Mouse (Mus musculus) brown adipose tissue, adult 24 weeks (tissue): ENCODE data around the gene Cpm. TPM values are rescaled to one million over a fixed set of nuclear protein-coding genes. Genes with fewer than 3 reads are reported as not detected.

Experiments
- H3K27ac ChIP-seq: fragments of 200-500 bp; replicated peaks from 2 replicates; pipeline ENCODE4 v1.5.1; 2012; ENCODE audit warnings: low read depth, mild to moderate bottlenecking, low read length
- H3K4me1 ChIP-seq: fragments of 200-500 bp; 2 replicates; pipeline ENCODE4 v1.6.1; 2012; ENCODE audit warnings: low read length, mixed read lengths; ENCODE audit not compliant: control insufficient read depth, insufficient read depth, insufficient read length
- H3K4me3 ChIP-seq: fragments of 200-500 bp; 2 replicates; pipeline ENCODE4 v1.5.1; 2012; ENCODE audit warnings: low read depth, mild to moderate bottlenecking, low read length, moderate library complexity; ENCODE audit not compliant: insufficient read depth
- polyA plus RNA-seq: library from polyadenylated mRNA; stranded (reverse); fragments of >200 nt; gene quantifications from 2 replicates; pipeline ENCODE4 v1.2.4, GENCODE M21; 2012; ENCODE audit not compliant: missing spikeins, insufficient read depth, insufficient read length

Gene Cpm
- polyA plus RNA-seq, 1 experiment, result 1.1 TPM

DNA sequence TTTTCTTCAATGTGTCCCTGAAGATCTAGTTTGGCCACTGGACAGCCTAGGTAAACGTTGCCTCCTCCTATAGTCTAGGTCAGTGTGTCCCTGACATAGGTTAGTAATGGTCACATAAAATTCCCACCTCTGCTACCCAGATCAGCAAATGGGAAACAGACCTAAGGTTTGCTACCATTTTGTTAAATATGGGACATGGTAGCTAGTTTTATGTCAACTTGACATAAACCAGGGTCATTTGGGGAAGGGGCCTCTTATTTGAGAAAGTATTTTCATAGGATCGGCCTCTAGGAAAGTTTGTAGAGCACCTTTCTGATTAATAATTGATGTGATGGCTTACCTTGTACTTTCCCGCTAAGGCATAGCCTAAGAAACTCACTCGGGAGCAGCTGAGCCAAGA lies 8.8 kb upstream of the Cpm start:
- Histone ChIP-seq H3K4me3 (no peak overlapping the region), H3K4me1 (no peaks in the 10 kb centered on the region)

DNA sequence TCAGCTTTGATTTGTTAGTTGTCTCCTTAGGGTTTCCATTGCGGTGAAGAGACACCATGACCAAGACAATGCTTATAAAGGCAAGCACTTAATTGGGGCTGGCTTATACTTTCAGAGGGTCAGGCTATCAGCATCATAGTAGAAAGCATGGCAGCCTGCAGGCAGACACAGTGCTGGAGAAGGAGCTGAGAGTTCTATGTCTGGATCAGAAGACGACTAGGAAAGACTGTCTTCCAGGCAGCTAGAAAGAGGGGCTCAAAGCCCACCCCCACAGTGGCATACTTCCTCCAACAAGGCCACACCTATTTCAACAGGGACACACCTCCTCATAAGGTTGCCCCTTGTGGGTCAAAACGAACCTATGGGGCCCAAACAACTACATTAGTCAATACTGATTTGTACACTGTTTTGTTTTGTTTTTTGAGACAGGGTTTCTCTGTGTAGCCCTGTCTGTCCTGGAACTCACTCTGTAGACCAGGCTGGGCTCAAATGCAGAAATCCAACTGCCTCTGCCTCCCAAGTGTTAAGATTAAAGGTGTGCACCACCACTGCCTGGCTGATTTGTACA lies 8.3 kb upstream of the Cpm start:
- H3K4me3 ChIP-seq, result no peak overlapping the region
- H3K4me1 ChIP-seq, result no peaks in the 10 kb centered on the region
- H3K27ac ChIP-seq, result no peak overlapping the region

More for the DNA sequence above, 8.8 kb upstream of the Cpm start:
- no peak overlapping the region for H3K27ac ChIP-seq

DNA sequence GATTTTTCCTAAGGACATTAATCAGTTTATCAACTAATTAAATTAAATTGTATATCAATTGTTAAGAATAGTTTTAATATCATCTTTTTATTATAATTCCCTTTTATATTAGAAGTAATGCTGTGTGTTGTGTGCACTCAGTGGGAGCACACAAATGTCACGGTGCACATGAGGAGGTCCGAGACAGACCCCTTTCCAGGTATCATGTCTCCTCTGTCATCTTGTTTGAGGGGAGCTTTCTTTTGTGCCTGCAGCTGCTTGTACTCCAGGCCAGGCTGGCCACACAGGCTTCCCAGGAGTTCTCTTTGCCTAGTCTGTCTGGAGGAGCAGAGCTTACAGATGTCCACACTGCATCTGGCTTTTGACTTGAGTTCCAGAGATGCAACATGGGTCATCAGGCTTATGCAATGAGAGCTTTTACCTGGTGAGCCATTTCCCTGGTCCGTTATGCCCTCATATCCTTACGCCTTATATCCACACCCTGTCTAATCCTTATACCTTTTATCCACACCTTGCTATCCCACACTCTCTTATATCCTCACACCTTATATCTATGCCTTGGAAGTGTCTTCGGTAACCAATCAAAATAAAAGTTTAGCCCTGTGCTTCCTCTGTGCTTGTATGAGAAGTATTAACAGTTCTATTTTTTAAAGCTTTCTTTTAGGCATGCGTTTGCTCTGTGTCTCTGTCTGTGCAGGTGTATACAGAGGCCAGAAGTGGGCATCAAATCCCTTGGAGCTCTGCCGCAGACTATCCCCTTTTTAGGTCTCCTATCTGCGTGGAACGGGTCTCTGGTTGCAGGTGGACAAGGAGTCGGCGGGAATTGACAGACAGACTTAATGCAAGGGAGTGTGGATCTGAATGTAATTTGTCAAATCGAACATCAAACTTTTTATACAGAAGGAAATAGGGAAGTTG lies 7.4 kb upstream of the Cpm start:
- Histone ChIP-seq H3K4me3 (no peak overlapping the region), H3K27ac (no peak overlapping the region), H3K4me1 (no peaks in the 10 kb centered on the region)

DNA sequence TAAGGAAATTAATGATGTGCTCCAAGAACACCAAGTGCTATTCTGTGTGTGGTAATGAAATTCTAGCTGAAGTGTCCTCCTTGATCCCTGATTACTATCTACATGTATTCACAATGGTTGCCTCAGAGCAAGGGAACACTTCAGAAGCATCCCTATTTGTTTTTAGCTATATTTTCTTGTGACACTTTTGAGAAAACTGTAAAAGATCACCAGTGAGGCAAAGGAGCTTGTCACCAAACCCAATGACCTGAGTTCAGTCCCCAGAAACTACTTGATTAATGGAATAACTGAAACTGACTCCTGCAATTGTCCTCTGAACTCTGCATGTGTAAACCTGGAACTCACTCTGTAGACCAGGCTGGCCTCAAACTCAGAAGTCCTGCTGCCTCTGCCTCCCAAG lies 5.9 kb upstream of the Cpm start:
- H3K4me1 ChIP-seq, result no peaks in the 10 kb centered on the region
- H3K27ac ChIP-seq, result no peak overlapping the region
- H3K4me3 ChIP-seq, result no peak overlapping the region

DNA sequence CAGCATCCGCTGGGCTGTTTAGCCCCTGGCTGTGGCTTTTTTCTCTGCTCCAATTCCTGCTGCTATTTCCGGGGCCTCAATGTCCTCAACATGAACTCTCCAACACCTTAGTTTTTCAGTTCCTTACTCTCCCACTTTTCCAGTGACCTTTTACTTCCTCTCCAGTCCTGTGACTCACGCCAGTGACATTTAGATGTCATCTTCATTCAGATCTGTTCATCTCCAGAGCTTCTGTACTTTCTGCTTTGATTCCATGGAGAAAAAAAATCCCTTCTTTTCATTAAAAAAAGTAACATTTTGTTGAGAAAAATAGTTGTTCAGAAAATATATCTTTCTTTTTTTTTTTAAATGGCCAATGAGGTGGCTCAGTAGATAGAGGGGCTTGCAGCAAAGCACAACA lies 5.1 kb upstream of the Cpm start:
- Histone ChIP-seq H3K27ac (no peak overlapping the region), H3K4me1 (peaks cover 3% of the 10 kb centered on the region; the same call in 1 of the 2 replicates), H3K4me3 (no peak overlapping the region)

DNA sequence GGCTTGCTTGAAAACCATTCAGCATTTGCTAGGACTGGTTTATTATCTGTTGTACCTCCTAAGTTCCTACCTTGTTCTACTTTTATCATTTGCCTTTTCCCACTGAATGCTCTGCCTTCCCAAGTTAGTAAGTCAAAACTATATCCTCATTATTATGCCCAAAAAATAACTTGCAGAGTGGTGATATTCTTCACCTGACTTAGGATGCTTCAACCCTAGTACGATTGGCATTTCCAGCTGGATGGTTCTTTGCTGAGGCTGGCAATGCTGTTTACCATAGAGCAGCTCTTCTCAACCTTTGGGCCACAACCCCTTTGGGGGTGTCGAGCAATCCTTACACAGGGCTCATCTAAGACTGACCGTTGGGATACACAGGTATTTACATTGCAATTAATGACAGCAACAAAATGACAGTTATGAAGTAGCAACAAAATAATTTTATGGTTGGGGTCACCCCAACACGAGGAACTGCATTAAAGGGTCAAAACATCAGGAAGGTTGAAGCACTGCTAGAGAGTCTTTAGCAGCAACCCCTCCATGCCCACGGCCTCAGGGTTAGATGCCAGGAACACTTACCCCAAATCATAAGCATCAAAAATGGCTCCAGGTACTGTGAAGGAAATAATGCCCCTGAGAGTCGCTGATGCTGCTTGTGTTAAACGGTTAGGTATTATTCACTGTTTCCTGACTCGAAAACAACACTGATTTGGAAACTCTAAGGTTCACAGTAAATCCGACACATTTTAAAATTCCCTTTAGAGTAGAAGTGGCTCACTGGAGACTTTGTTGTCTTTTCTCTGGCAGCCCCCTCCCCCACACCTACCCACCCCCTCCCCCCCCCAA lies 4.4 kb upstream of the Cpm start:
- Histone ChIP-seq H3K4me3 (no peak overlapping the region), H3K27ac (no peak overlapping the region), H3K4me1 (peaks cover 3% of the 10 kb centered on the region; the same call in 1 of the 2 replicates)

DNA sequence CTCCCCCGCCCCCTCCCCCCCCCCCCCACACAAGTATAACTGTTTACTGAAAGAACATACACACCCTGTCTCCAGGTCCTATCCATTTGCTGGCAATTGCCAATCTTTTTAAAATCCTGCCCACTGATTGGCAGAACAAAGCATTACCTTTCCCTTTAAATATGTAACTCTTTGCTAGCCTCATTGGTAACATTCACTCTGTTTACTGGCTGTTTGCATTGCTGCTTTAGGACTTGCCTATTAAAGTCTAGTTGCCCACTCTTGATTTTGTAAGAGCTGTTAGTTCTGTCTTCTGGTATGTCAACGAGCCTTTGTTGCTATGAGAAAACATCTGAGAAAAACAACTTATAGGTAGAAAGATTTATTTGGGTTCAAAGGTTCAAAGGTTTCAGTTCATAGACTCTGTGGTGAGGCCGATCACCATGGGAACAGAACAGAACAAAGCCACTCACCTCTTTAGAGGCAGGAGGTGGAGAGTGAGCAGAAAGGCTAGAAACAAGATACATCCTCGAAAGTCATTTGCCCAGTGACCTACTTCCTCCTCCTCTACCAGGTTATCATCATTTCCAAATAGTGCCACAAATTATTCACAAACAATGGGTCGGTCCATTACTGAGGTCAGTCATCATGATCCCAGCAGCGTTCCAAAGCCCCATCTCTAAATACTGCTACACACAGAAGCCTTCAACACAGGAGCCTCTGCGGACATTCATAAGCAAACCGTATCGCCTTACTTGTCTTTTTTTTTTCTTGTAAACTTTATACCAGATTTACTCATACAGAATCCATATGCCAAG lies 3.6 kb upstream of the Cpm start:
- H3K27ac ChIP-seq, result no peak overlapping the region
- H3K4me3 ChIP-seq, result no peak overlapping the region
- H3K4me1 ChIP-seq, result peaks cover 3% of the 10 kb centered on the region; the same call in 1 of the 2 replicates

DNA sequence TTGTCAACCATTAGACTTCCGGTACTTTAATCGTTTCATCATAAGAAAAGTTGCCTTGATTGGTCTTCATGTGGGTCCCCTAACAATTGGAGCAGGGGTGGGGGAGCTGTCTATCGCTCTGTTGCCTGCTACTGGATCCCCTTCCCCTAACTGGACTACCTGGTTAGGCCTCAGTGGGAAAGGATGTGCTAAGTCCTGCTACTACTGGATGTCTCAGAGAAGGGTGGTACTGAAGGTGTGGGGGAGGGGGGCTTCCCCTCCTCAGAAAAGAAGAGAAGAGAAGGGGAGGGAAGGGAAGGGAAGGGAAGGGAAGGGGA lies 3.0 kb upstream of the Cpm start:
- Histone ChIP-seq H3K4me3 (no peak overlapping the region), H3K27ac (no peak overlapping the region), H3K4me1 (peaks cover 3% of the 10 kb centered on the region; the same call in 1 of the 2 replicates)

DNA sequence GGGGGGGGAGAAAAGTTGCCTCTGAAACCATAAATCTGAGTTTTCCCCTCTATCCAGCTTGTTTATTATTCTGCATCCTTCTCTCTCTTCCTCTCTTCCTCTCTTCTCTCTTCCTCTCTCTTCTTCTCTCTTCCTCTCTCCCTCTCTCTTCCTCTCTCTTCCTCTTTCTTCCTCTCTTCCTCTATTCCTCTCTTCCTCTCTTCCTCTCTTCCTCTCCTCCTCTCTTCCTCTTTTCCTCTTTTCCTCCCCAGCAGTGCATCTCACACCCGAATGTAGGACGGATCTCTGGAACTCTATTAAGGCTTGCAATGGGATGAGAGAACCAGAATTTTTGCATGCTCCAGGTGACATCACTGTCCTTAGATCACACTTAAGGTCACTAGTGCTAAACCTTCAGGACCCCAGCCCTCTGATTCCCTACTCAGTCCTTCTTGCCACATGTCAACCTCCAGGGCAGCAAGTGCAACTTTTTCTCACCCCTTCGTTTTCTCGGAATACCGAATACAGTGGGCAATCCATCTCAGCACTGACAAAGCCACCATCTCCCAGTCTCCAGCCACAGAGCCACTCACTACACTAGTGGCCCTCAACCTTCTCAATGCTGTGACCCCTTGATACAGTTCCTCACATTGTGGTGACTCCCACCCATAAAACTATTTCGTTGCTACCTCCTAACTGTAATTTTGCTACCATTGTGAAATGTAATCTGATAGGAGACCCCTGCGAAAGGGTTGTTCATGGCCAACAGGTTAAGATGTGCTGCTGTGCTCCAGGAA lies 2.3 kb upstream of the Cpm start:
- Histone ChIP-seq H3K4me1 (peaks cover 3% of the 10 kb centered on the region; the same call in 1 of the 2 replicates), H3K4me3 (no peak overlapping the region), H3K27ac (no peak overlapping the region)

DNA sequence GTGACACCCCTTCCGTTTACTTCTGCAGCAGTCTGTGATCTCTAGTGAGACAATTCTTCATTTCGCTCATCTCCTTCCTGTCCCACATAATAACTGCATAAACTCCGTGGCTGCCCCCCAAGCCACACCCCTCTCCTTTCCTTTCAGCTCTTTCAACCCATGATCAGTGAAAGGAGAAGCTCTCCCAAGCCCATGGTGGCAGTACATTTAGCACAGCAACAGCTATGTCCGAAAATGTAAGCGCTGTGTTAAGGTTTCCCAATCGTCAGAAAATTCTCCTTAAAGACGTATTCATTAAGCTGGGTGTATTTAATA lies 1.7 kb upstream of the Cpm start:
- Histone ChIP-seq H3K4me3 (no peak overlapping the region), H3K4me1 (peaks cover 3% of the 10 kb centered on the region; the same call in 1 of the 2 replicates), H3K27ac (no peak overlapping the region)

DNA sequence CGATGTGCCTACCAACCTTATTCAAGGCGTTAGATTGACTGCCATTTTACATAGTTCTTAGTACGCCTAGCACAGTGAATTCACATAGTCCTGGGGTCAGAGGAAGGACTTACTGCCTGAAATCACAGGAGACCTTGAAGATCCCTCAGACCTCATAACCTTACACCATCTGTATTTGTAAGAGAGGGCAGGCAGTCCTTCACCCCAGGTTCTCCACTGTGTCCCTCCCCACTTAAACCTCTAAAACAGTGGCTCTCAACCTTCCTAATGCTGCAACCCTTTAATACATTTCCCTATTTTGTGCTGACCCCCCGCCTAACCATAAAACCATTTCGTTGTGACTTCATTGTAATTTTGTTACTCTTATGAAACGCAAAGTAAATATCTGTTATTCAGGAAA lies 1.4 kb upstream of the Cpm start:
- Histone ChIP-seq H3K27ac (no peak overlapping the region), H3K4me1 (peaks cover 3% of the 10 kb centered on the region; the same call in 1 of the 2 replicates), H3K4me3 (no peak overlapping the region)

DNA sequence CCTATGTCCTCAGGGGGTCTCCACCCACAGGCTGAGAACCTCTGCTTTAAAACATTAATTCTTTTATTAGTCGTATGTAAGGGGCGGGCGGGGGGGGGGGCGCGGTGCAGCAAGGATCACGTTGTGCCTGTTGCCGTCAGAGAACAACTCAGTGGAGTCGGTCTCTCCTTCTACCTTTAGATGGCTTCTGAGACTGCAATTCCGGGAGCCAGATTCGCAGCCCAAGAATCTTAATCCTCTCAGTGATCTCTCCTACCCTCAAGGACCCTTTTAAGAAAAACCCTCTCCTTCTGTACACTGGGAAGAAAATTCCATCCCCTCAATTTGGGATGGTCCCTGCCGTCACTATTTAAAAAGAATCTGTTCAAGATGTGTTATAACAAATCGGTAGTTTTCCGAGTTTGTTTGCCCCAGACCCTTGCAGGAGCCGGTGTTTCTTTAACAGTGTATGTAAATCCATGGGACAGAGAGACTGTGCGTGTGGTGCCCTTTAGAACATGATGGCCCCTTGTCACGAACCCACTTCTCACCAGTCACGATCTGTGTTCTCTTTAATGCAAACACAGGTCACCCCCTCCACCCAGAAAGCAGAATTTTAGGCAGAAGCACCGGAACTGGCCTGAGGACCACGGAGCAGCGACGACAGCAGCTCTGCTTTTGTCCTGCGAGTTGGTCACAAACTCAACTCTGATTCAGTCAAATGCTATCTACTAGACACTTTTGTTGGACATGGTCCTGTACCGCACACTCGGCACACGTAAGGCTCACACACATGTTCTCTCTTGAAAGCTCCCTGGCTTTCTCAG lies 734 bp upstream of the Cpm start:
- peak overlapping the region; percentile 61 for H3K4me3 ChIP-seq
- no peak overlapping the region for H3K27ac ChIP-seq
- H3K4me1 ChIP-seq, result peaks cover 3% of the 10 kb centered on the region; the same call in 1 of the 2 replicates

DNA sequence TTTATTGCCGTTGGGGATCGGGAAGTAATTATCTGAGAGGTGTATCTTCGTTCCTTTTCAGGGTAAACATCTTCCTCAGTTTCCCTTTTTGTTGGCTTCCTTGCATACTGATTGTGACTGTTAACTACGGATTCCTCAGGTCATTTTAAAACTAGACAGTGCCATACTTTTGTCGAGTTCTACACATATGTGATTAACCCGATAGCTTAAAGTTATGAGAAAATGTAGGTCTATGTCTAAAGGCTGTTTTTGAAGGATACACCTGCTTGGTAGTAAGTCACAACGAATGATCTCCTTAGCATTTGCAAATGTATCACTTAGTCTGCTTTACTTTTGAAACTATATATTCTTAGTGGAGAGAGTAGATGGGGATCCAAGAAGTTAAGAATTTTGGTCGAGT lies 876 bp downstream of the Cpm start:
- Histone ChIP-seq H3K27ac (no peak overlapping the region), H3K4me1 (peaks cover 3% of the 10 kb centered on the region; the same call in 1 of the 2 replicates), H3K4me3 (peak overlapping the region; percentile 61; the same call in 1 of the 2 replicates)
